Mouse (Mus musculus): ENCODE data around the gene Gnb2. TPM values are rescaled to one million over a fixed set of nuclear protein-coding genes. Genes with fewer than 3 reads are reported as not detected.

The Gnb2 gene
- polyA plus RNA-seq, 1 experiment from 2014 or later = 479 TPM

GRCm38 (mm10) chr5:137549840-137550239, 16.5 kb upstream of the Gnb2 start:
- no peaks in the 10 kb centered on the region for H3K9me3 ChIP-seq (ENCODE audit: control insufficient read depth, low read length)
- no peak overlapping the region for H3K4me2 ChIP-seq (ENCODE audit: low read depth)
- WGBS = 81% methylated on average over 2 of the region's 2 CpGs
- no peak for DNase-seq (ENCODE audit: low spot score)
- no peaks in the 10 kb centered on the region for H3K36me3 ChIP-seq (ENCODE audit: control insufficient read depth, insufficient read depth, low read length)
- no peak overlapping the region for H3K9ac ChIP-seq (ENCODE audit: low read length)
- H3K27me3 ChIP-seq (ENCODE audit: control insufficient read depth, insufficient read depth, low read length) = 0 out of 2 replicates have a peak, but pooled peaks cover 1% of the 10 kb centered on the region
- H3K4me1 ChIP-seq (ENCODE audit: control insufficient read depth, insufficient read depth, low read length) = no peaks in the 10 kb centered on the region
- H3K4me3 ChIP-seq (ENCODE audit: low read depth, low read length) = no peak overlapping the region
- ATAC-seq (ENCODE audit: insufficient read depth, low FRiP score, low TSS enrichment) = no peak
- no peak overlapping the region for H3K27ac ChIP-seq (ENCODE audit: low read depth, low read length)

- Histone ChIP-seq H3K9ac (ENCODE audit: low read length) (no peak overlapping the region), H3K27ac (ENCODE audit: low read depth, low read length) (no peak overlapping the region), H3K4me2 (ENCODE audit: low read depth) (no peak overlapping the region), H3K4me3 (ENCODE audit: low read depth, low read length) (no peak overlapping the region), H3K9me3 (ENCODE audit: control insufficient read depth, low read length) (no peaks in the 10 kb centered on the region), H3K36me3 (ENCODE audit: control insufficient read depth, insufficient read depth, low read length) (no peaks in the 10 kb centered on the region), H3K27me3 (ENCODE audit: control insufficient read depth, insufficient read depth, low read length) (no peaks in the 10 kb centered on the region), H3K4me1 (ENCODE audit: control insufficient read depth, insufficient read depth, low read length) (no peaks in the 10 kb centered on the region)
- ATAC-seq (ENCODE audit: insufficient read depth, low FRiP score, low TSS enrichment) = no peak
- no peak for DNase-seq (ENCODE audit: low spot score)
- 79% methylated on average over 4 of the region's 4 CpGs for WGBS
These were observed 12.3 kb upstream of the Gnb2 start for GRCm38 (mm10) chr5:137545596-137545995.

- ATAC-seq (ENCODE audit: insufficient read depth, low FRiP score, low TSS enrichment) = no peak
- 66% methylated on average over 6 of the region's 6 CpGs for WGBS
- H3K27ac ChIP-seq (ENCODE audit: low read depth, low read length) = no peak overlapping the region
- H3K27me3 ChIP-seq (ENCODE audit: control insufficient read depth, insufficient read depth, low read length) = no peaks in the 10 kb centered on the region
- no peak for DNase-seq (ENCODE audit: low spot score)
- H3K4me3 ChIP-seq (ENCODE audit: low read depth, low read length) = no peak overlapping the region
- no peak overlapping the region for H3K9ac ChIP-seq (ENCODE audit: low read length)
- no peaks in the 10 kb centered on the region for H3K4me1 ChIP-seq (ENCODE audit: control insufficient read depth, insufficient read depth, low read length)
- H3K4me2 ChIP-seq (ENCODE audit: low read depth) = no peak overlapping the region
- no peaks in the 10 kb centered on the region for H3K36me3 ChIP-seq (ENCODE audit: control insufficient read depth, insufficient read depth, low read length)
- H3K9me3 ChIP-seq (ENCODE audit: control insufficient read depth, low read length) = no peaks in the 10 kb centered on the region
These were observed 11.6 kb upstream of the Gnb2 start for GRCm38 (mm10) chr5:137544926-137545325.

- Histone ChIP-seq H3K9ac (ENCODE audit: low read length) (no peak overlapping the region), H3K36me3 (ENCODE audit: control insufficient read depth, insufficient read depth, low read length) (no peaks in the 10 kb centered on the region), H3K4me1 (ENCODE audit: control insufficient read depth, insufficient read depth, low read length) (no peaks in the 10 kb centered on the region), H3K27me3 (ENCODE audit: control insufficient read depth, insufficient read depth, low read length) (no peaks in the 10 kb centered on the region), H3K27ac (ENCODE audit: low read depth, low read length) (no peak overlapping the region), H3K4me3 (ENCODE audit: low read depth, low read length) (no peak overlapping the region), H3K4me2 (ENCODE audit: low read depth) (no peak overlapping the region), H3K9me3 (ENCODE audit: control insufficient read depth, low read length) (no peaks in the 10 kb centered on the region)
- ATAC-seq (ENCODE audit: insufficient read depth, low FRiP score, low TSS enrichment) (no peak), DNase-seq (ENCODE audit: low spot score) (no peak)
- WGBS = 84% methylated on average over 5 of the region's 5 CpGs
These were observed 8.6 kb upstream of the Gnb2 start for GRCm38 (mm10) chr5:137541768-137542540.

GRCm38 (mm10) chr5:137540991-137541390, 7.7 kb upstream of the Gnb2 start:
- H3K4me1 ChIP-seq (ENCODE audit: control insufficient read depth, insufficient read depth, low read length) = no peaks in the 10 kb centered on the region
- WGBS = 73% methylated on average over 6 of the region's 6 CpGs
- H3K27me3 ChIP-seq (ENCODE audit: control insufficient read depth, insufficient read depth, low read length) = no peaks in the 10 kb centered on the region
- no peaks in the 10 kb centered on the region for H3K9me3 ChIP-seq (ENCODE audit: control insufficient read depth, low read length)
- H3K36me3 ChIP-seq (ENCODE audit: control insufficient read depth, insufficient read depth, low read length) = no peaks in the 10 kb centered on the region
- H3K4me2 ChIP-seq (ENCODE audit: low read depth) = no peak overlapping the region
- DNase-seq (ENCODE audit: low spot score) (no peak), ATAC-seq (ENCODE audit: insufficient read depth, low FRiP score, low TSS enrichment) (no peak)
- no peak overlapping the region for H3K27ac ChIP-seq (ENCODE audit: low read depth, low read length)
- H3K4me3 ChIP-seq (ENCODE audit: low read depth, low read length) = no peak overlapping the region
- H3K9ac ChIP-seq (ENCODE audit: low read length) = no peak overlapping the region

GRCm38 (mm10) chr5:137539291-137539801, 6.0 kb upstream of the Gnb2 start:
- ATAC-seq (ENCODE audit: insufficient read depth, low FRiP score, low TSS enrichment) (no peak), DNase-seq (ENCODE audit: low spot score) (no peak)
- Histone ChIP-seq H3K4me3 (ENCODE audit: low read depth, low read length) (no peak overlapping the region), H3K27ac (ENCODE audit: low read depth, low read length) (no peak overlapping the region), H3K4me1 (ENCODE audit: control insufficient read depth, insufficient read depth, low read length) (no peaks in the 10 kb centered on the region), H3K36me3 (ENCODE audit: control insufficient read depth, insufficient read depth, low read length) (no peaks in the 10 kb centered on the region), H3K9ac (ENCODE audit: low read length) (no peak overlapping the region), H3K9me3 (ENCODE audit: control insufficient read depth, low read length) (no peaks in the 10 kb centered on the region), H3K4me2 (ENCODE audit: low read depth) (no peak overlapping the region), H3K27me3 (ENCODE audit: control insufficient read depth, insufficient read depth, low read length) (no peaks in the 10 kb centered on the region)
- 86% methylated on average over 7 of the region's 7 CpGs for WGBS

GRCm38 (mm10) chr5:137537461-137537860, 4.2 kb upstream of the Gnb2 start:
- H3K4me1 ChIP-seq (ENCODE audit: control insufficient read depth, insufficient read depth, low read length) = no peaks in the 10 kb centered on the region
- no peaks in the 10 kb centered on the region for H3K36me3 ChIP-seq (ENCODE audit: control insufficient read depth, insufficient read depth, low read length)
- no peaks in the 10 kb centered on the region for H3K9me3 ChIP-seq (ENCODE audit: control insufficient read depth, low read length)
- DNase-seq (ENCODE audit: low spot score) (no peak), ATAC-seq (ENCODE audit: insufficient read depth, low FRiP score, low TSS enrichment) (no peak)
- H3K9ac ChIP-seq (ENCODE audit: low read length) = no peak overlapping the region
- no peak overlapping the region for H3K27ac ChIP-seq (ENCODE audit: low read depth, low read length)
- no peaks in the 10 kb centered on the region for H3K27me3 ChIP-seq (ENCODE audit: control insufficient read depth, insufficient read depth, low read length)
- 62% methylated on average over 4 of the region's 4 CpGs for WGBS
- H3K4me3 ChIP-seq (ENCODE audit: low read depth, low read length) = no peak overlapping the region
- no peak overlapping the region for H3K4me2 ChIP-seq (ENCODE audit: low read depth)

- WGBS = 84% methylated on average over 9 of the region's 9 CpGs
- Histone ChIP-seq H3K4me3 (ENCODE audit: low read depth, low read length) (no peak overlapping the region), H3K4me1 (ENCODE audit: control insufficient read depth, insufficient read depth, low read length) (peaks cover 2% of the 10 kb centered on the region; the same call in 1 of the 2 replicates), H3K27ac (ENCODE audit: low read depth, low read length) (no peak overlapping the region), H3K9ac (ENCODE audit: low read length) (no peak overlapping the region), H3K36me3 (ENCODE audit: control insufficient read depth, insufficient read depth, low read length) (no peaks in the 10 kb centered on the region), H3K4me2 (ENCODE audit: low read depth) (no peak overlapping the region), H3K9me3 (ENCODE audit: control insufficient read depth, low read length) (no peaks in the 10 kb centered on the region), H3K27me3 (ENCODE audit: control insufficient read depth, insufficient read depth, low read length) (no peaks in the 10 kb centered on the region)
- no peak for ATAC-seq (ENCODE audit: insufficient read depth, low FRiP score, low TSS enrichment)
- DNase-seq (ENCODE audit: low spot score) = no peak
These were observed 2.0 kb upstream of the Gnb2 start for GRCm38 (mm10) chr5:137535318-137535717.

GRCm38 (mm10) chr5:137534762-137535161, 1.5 kb upstream of the Gnb2 start:
- 86% methylated on average over 3 of the region's 3 CpGs for WGBS
- H3K9me3 ChIP-seq (ENCODE audit: control insufficient read depth, low read length) = no peaks in the 10 kb centered on the region
- DNase-seq (ENCODE audit: low spot score) = no peak
- no peak overlapping the region for H3K4me2 ChIP-seq (ENCODE audit: low read depth)
- no peak overlapping the region for H3K9ac ChIP-seq (ENCODE audit: low read length)
- ATAC-seq (ENCODE audit: insufficient read depth, low FRiP score, low TSS enrichment) = no peak
- peaks cover under 1% of the 10 kb centered on the region; the same call in 1 of the 2 replicates for H3K36me3 ChIP-seq (ENCODE audit: control insufficient read depth, insufficient read depth, low read length)
- H3K4me1 ChIP-seq (ENCODE audit: control insufficient read depth, insufficient read depth, low read length) = peaks cover 7% of the 10 kb centered on the region; the same call in 1 of the 2 replicates
- no peaks in the 10 kb centered on the region for H3K27me3 ChIP-seq (ENCODE audit: control insufficient read depth, insufficient read depth, low read length)
- no peak overlapping the region for H3K4me3 ChIP-seq (ENCODE audit: low read depth, low read length)
- no peak overlapping the region for H3K27ac ChIP-seq (ENCODE audit: low read depth, low read length)

All from neural tube, embryonic 11.5 days (tissue).